Mouse (Mus musculus) MN1 (cell line): ENCODE data around the gene Gm973.

Experiments used
- DNase-seq: peaks from one replicate; pipeline ENCODE4 v3.0.0-alpha.2; 2016; ENCODE audit warnings: low spot score

The Gm973 gene

DNA sequence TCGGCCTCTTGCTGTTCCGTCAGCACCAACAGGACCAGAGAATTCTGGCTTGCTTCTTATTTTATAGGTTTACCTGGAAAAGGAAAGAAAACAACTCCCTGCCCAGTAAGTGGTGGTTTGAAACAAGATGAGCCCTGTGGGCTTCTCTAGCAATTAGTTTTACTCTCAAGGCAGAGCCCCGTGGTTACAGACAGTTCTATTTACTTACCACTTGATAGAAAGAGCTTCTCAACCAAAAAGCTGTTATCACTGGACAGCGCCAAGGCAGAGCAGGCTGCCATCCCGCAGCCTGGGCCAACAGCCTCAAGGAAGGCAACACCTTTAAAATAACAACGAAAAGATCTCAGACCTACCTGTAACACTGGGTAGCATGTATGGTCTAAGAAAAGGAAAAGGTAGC lies 26.2 kb downstream of the Gm973 start:
- DNase-seq, result no peak

DNA sequence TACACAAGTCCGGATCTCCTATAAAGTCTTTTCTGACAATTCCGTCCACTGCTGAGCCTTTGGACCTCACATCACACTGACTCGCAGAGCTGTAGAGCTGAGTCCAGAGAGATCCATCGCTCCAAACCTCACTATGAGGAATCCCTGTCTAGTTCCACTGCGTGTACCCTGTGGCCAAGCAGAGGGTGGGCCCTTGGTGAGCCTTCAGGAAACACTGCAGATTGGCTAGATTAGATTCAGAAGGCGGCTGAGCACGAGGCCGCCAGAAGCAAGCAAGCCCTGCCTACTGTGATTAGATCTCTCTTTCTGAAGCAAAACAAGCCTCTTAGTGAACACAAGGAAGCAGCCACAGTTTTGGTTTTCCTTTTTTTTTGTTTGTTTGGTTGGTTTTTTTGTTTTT lies 27.8 kb downstream of the Gm973 start:
- DNase-seq, result no peak

DNA sequence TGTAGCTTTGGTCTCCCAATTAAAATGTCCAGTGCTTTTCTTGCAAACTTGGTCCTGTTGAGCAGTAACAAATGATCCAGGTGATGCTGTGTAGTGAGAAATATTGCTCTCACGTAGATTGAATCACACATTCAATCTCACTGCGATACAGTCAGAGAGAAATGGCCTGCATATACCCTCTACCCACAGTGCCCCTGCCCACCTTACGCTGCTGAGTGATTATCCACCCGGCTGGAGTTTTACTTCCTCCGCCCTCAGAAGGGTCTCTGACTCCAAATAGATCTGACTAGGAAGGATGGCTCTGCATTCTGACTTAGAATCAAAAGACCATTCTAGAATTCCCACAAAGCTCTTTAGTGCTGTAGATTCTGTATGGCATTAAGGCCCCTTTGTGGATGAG lies 32.4 kb downstream of the Gm973 start:
- no peak for DNase-seq

DNA sequence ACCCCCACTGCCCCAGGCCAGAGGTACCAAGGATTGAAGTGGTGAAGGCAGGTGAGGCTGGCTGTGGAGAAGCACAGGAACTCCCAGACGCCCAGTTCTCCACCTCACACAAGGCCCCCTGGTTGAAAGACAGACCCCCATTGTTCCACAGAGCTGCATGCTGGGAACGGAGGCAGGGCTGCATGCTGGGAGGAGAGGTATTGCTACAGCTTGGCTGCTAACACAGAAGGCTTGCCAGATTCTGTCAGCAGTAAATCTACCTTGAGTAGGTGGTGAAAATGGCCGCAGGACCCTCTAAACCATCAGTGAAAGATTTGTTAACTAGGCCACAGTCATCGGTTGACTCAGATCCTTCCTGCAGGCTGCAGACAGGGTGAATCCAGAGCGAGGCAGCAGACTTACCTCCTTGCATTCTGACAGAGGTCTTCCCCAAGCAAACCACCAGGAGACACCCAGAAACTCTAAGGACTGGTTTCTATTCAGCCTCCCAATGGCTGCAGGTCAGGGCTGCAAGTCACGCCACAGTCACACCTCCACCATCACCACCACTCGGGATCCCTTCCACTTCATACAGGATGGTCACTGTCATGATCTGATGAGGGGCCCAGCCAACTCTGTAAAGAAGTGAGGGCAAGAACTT lies 33.1 kb downstream of the Gm973 start:
- DNase-seq, result no peak

DNA sequence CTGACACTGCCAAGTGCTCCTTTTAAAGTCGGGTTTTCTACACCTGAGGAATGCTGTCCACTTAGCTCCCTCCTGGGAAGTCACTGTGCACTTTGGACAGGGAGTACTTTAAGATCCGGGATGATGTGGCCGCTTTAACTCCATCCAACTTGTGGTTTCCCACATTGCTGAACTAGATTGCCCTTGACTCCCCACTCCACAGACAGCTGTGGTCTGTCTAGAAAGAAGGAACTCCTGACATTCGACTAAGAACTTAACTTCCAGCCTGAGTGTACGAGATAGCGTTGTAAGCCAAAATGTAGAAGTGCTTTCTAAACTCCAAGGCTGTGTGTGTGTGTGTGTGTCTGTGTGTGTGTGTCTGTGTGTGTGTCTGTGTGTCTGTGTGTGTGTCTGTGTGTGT lies 34.2 kb downstream of the Gm973 start:
- DNase-seq, result no peak

DNA sequence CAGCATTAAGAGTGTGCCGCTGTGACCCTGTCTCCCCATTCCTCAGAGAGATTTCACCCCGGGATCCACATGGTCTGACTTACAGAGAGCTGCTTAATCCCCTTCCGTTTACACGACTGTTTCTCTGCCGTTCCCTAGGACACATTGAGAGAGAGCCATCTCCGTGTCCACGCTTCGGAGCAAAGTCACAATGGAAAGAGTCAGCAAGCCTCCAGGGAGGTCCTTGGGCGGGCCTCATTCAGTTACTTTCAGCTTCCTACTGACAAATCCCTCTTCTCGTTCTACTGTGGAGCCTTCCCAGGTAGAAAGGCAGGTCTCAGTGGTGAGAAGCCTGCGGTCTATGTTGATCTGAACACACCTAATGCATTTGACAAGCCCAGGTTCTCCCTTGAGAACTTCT lies 34.9 kb downstream of the Gm973 start:
- DNase-seq, result no peak

DNA sequence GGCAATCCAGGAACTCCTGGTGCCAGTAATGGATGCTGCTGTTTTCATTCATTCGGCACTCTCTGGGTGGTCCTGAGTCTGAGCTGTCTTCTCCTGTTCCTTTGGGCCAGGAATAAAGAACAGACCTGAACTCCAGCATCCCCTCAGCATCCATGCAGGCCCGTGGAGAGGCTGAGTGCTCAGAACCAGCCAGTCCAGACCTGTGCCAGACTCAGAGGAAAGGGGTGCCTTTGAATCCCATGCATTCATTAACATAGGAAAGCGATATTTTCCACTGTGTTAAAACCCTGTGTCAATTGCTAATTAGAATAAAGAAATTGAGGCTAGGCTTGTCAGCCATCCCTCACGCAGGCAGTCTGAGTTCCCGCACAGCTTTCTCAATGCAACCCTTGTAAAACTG lies 37.6 kb downstream of the Gm973 start:
- no peak for DNase-seq

DNA sequence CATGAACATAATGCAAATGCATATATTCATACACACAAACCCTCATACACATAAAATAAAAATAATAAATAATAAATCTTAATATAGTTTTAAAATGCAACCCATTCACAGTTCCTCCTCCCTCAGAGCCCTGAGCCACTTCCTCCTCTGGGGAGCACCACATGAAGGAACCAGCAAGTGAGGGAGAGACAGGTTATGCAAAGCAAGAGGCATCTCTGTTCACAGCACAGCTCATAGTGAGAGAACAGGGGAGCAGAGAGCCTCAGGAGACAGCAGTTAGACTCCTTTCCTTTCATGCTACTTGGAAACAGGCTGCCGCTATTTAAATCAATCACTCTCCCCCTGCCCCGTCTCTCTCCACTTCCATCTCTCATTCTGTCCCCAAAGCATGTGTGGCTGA lies 47.5 kb downstream of the Gm973 start:
- no peak for DNase-seq

DNA sequence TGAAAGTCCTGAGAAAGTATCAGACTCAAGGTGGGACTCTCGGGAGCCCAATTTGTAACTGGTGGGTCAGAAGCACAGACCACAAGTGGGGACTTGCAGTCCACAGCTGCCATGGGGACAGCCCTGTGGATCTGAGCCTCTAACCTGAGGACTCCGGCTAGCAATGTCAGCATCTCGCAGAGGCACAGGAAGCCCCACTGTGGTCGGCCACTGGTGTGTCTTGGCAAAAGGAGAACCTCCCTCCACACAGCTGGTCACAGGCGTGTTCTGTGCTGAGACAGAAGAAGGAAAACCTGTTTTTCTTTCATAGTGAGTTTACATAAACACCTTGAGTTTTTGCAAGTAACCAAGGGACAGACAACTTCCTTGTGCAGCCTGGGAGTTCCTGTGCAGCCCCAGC lies 49.7 kb downstream of the Gm973 start:
- no peak for DNase-seq

DNA sequence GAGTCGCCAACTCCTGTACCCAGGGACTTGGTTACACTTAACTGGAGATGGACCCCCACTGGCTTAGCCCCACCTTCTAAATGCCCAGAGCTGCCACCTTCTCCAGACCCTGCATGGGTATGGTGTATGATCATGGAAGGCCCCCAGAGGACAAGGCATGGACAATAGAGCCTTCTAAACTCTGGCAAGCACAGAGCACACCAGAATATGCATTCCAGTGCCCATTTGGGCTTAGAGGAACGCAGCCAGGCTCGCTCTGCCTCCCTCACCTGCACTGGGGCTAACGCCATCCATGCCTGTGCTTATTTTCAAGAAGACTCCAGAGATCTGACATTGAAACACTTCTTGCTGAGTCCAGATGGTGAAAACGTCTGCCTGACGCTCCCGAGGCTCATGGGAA lies 50.2 kb downstream of the Gm973 start:
- DNase-seq, result no peak

DNA sequence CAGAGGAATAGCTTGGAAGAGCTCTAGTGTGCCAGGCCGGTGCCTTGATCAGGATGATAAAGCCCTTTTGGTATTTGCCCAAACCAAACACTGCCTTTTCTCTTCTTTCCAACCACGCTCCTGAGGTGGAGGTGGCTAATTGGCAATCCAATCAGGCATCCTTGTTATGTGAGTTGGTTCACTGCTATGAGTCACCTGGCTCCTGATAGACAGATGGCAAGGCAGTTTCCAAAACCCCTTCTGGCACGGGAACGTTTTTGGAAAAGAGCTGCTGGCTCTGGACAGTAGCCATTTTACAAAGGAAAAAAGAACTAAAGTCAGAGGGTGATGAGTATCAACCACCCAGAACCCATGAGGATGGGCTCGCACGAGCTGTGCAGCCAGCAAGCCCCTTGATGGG lies 50.9 kb downstream of the Gm973 start:
- peak; percentile 56 for DNase-seq

DNA sequence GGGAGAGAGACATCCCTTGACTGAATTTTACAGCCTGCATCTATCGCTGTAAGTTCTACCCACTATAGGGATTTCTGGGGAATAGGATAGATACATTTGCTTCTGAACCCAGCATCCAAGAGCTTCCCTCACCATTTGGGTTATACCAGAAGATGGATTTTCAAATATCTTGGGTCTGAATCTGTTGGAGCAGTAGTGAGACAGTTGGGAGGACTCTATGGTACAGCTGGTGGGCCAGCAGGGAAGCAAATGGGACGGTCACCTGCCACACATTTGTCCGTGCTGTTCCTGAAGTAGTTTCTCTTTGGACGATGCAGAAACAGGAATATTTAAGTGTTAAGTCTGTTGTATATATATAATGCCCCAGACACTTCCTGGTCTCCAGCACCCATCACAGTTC lies 51.5 kb downstream of the Gm973 start:
- no peak for DNase-seq

DNA sequence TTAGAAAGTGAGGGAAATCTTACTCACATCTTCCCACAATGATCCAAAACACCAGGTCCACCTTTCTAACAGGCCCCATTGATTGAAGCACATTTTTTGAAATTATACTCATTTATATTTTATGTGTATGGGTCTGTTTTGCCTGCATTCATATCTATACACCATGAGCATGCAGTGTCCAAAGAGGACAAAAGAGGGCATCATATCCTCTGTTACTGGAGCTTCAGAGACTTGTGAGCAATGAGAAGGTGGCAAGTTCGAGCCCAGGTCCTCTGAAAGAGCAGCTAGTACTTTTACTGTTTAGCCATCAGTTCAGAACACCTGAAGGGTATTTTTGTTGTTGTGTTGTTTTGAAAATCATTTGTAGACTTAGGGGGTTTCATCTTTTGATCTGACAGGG lies 52.2 kb downstream of the Gm973 start:
- no peak for DNase-seq

DNA sequence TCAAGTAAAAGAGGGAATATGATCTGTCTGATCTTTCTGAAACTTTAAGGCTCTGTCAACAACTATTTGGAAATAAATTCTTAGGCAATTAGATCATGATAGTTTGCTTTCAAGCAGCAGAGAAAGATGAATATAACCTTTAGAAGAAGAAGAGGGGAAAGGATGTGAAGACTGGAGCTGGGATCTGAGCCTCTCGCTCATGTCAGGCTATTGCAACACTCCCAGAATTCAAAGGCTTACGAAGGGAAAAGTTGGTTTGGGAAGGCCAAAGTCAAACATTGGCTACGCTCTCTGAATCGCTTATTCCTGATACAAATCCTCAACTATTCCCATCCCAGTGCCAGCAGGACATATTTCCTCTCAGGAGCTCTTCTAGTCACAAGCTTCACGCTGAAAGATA lies 53.2 kb downstream of the Gm973 start:
- no peak for DNase-seq

DNA sequence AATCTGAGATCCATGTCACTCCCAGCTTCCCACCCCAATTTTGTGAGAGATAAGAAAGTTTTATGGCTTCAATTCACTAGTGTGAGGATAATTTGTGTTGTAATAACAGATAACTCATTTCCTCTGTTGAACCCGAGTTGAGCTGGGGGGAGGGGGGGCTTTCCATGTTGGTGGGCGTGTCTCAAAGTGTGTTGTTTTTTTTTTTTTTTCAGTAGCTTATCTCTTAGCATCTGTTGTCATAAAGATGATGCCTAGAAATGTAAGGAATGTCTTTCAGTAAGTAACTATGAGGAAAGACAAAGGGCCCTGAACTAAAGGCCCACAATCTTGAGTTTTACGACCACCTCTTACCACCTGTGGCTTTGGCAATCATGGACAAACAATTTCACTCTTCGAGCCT lies 54.7 kb downstream of the Gm973 start:
- DNase-seq, result no peak

DNA sequence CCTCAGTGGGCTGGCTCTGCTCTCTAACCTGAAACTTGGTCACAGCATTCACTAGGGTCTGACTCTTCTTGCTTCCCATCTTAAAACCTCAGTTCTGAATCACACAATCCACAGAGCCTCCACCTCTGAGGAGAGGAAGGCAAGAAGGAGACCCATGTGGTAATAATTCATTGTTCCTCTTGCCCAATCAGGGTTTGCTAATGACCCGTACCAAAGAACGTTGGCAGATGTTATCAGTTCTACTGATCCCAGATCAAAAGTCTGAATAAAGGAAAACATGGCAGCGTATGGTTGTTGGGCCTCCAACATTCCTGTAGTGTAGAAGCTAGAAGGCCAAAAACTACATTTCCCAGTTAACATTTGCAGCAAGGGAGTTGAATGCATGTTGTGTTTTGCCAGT lies 55.4 kb downstream of the Gm973 start:
- DNase-seq, result no peak

DNA sequence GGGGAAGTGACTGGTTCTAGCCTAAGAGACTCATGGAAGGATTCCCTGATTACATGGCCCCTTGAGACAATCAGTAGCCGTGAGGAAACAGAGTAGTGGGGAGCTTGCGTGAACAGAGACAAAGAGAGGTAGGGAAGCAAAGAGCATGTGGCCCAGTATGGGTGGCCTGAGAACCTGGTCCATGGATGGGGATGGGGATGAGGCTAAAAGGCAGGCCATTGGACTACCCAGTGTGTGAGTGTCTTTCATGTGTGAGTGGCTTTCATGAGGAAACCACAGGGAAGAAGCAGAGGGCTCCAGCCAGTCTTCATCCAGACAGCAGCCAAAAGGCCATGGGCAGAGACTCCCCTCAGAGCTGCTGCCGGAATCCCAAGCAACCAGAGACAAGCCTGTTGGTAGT lies 57.8 kb downstream of the Gm973 start:
- DNase-seq, result no peak

DNA sequence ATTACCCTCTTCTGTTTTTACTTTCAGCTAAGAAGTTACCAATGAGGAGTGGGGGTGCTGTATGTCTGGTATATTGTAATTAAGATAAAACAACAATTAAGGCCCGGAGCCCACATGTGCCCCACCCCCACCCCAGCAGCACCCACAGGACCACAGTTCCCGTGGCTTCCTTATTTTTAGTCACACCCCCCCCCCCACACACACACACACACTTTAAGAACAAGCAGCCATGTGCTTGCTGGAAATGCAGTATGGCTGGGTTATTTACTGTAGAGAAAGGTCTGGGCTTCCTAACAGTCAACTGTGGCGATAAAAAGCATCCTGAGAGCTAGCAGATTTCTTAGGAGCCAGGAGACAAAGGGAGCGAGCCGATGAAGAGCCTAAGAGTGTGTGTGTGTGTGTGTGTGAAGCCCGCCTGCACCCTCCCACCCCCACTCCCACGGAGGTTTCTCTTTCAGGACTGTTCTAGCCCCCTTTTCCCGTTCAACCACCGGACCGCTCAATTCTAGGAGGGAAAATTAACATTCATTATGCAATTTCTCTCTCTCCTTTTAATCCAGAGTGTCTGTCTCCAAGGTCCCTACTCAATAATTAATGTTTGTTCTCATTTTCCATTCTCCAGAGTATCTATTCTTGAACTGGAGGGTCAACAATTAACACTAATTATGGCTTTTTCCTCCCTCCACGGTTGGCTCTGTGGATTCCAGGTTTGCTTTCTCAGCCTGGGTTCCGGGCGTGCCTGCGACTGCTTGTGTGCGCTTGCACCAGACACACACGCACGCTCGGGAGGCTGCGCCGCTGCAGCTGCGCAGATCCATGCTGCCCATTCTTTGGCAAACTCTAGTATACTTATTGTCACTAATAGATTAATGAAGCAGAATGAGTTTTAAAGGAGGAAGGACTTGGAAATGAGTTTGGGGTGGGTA lies 58.5 kb downstream of the Gm973 start:
- DNase-seq, result peak; percentile 65

DNA sequence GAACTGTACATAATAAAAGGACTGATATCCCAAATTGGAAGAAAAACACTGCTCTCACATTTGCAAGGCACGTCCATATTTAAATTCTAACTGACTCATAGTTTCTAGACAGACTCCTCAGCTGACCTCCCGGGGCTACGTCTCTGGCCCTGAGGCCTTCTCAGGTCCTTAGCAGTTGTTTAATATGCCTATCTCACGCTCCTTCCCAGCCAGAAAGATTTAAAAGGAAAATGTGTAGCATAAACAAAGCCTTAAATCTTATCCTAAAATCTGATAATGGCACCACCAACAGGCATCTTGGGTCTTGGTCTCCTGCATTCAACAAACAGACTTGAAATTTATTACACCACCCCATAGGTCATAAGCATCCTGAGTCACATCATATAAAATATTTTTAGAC lies 62.7 kb downstream of the Gm973 start:
- DNase-seq, result no peak

DNA sequence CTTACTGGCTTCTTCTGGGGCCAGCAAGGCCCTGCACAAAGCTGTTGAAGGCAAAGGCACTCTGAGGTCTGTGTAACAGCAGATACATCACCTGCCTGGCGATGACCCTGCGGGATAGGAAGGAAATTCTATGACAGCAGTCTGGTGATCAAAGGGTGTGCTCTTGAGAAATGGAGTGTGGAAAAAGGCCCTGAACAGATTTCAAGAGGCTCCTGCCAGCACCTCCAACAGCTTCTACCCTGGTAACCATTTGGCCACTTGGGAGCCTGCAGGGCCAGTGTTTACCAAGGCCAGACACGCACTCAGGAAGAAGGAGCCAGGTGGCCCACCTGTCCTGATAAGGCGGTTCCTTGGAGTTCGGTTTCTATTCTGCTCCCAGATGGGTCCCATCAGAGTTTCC lies 63.3 kb downstream of the Gm973 start:
- no peak for DNase-seq

DNA sequence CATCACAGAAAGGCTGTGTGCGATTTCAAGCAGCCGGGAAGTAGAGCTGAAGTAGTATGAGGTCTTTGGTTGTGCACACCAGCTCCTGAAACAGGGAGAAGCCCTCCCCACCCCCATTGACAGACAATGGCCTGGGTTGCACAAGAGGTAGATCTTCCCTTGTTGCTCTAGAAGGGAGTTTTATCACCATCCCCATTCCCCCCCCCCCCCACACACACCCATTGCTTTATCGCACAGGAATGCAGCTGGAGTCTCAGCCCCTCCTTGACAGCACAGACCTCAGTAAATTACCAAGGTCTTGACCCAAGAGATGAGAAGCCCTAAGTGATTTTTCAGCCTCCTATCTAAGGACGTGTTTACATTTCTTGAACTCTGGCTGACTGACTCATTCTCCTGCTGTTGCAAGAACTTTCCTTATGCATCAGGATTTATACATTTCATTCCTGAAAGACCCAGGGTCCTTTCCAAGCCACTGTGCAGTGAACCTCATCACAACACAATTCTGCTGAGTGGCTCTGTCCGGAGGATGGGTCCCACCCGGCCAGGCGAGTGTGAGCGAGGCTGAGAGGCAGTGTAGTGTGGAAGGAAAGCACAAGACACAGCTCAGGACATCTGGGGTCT lies 64.2 kb downstream of the Gm973 start:
- no peak for DNase-seq

DNA sequence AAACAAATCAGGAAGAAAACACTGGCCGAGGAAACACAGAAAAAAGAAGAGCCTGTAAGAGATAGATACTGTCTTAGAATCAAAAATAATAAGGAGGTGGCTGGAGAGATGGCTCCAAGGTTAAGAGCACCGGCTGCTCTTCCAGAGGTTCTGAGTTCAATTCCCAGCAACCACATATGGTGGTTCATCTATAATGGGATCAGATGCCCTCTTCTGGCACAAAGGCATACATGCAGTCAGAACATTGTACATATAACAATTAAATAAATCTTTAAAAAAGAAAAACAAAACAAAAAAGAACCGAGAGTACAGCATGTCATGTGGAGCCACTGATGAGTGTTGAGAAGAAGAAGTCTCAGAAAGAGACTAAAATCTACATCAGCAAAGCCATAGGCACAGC lies 64.8 kb downstream of the Gm973 start:
- no peak for DNase-seq

DNA sequence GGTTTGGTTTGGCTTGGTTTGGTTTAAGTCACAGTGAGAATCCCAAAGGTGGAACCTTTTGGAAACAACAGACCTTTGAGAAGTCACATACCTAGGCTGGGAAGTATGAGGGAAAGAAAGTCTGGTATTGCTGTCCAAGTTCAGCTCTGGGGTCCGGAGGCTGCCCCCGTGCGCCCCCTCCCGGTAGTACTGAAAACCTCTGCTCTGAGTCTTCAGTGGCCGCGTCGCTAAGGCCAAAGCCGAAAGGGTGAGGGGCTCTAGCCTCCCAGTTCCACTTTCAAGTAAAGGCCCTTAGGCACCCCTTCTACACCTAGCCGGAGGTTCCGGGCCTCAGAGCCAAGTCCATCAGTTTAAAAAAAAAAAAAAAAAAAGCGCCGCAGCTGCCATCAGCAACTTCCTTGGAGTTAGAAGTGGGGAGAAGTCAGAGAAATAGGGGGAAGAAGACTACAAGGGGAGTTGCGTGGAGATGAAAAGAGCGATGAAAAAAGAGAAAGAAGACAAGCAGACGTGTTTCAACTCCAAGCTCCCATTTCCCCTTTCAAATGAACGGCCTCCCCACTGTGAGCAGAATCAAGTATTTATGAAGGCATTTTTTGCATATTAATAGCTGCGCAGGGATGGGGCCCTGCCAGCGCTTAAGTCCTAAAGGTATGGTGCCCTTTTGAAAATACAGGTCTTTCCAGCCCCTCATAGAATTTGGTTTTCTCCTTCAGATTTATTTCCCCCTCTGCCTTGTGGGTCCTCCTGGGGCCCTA lies 68.8 kb downstream of the Gm973 start:
- DNase-seq, result no peak
